Mouse (Mus musculus) kidney, adult 2 months (tissue): ENCODE measurements at regions not wholly inside any gene's neighbourhood (a gene's known extent, or its start where the extent isn't known, plus 50 kb on each side); places are given as distances from the start of the nearest gene placed in this dataset.

Source experiments
- CTCF ChIP-seq: fragments of 200-500 bp; conservative IDR thresholded peaks from 2 replicates; pipeline ENCODE4 v1.5.1; 2011; ENCODE audit warnings: low read depth, mild to moderate bottlenecking, control low read depth, low read length, moderate library complexity, mixed read lengths; ENCODE audit not compliant: insufficient read depth, insufficient read length
- POLR2A ChIP-seq: fragments of 200-500 bp; IDR thresholded peaks from one replicate; pipeline ENCODE4 v1.6.1; 2011; ENCODE audit warnings: low read depth, low read length, control low read depth

DNA sequence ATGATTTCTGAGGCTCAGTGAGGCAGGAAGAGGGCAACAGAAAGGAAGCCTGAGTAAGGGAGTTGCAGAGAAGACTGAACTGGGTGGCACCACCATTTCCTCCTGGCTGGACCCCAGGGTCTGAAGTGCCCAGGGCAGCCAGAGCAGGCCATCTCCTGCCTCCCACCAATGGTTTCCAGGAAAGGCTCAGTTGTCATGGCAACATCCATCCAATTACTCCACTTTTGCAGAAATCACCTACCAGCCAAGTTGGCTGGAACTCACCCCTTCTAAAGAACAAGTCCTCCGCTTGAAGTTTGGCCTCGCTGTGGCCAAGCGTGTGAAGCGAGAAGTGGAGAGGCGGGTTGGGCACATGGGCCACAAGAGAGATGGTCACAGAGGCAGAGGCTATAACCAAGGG is 67.8 kb downstream of the Gm11733 start:
- TF ChIP-seq POLR2A = no peak
- no peak for TF ChIP-seq CTCF
